Mouse (Mus musculus): ENCODE data around the gene Med24. TPM values are rescaled to one million over a fixed set of nuclear protein-coding genes. Genes with fewer than 3 reads are reported as not detected.

Gene Med24
- 100 to 1,000 TPM in 1 of 2 experiments, 10 to 100 TPM in 1; 96.3 to 114 TPM for total RNA-seq (2021)
- long read RNA-seq, experiment 1, transcript Med24-202 (27 exons, 3,133 nt) = major isoform, 15 of 69 reads
- long read RNA-seq, experiment 1, partial matches to known transcripts = 17 of 69 reads
- long read RNA-seq, experiment 1, other reads (novel, unspliced or antisense) = 33 of 69 reads
- long read RNA-seq, experiment 2, transcript Med24-201 (26 exons, 3,410 nt) = minor isoform, 6 of 72 reads
- long read RNA-seq, experiment 2, transcript Med24-202 (27 exons, 3,133 nt) = major isoform, 7 of 72 reads
- long read RNA-seq, experiment 2, partial matches to known transcripts = 20 of 72 reads
- long read RNA-seq, experiment 2, other reads (novel, unspliced or antisense) = 39 of 72 reads

- peak; percentile 91 to 97 for DNase-seq (ENCODE audit: low spot score in 2 of 2)
- intact Hi-C loops (cut with DNase I) = no loop called here
Measured at GRCm38 (mm10) chr11:98729119-98729588, at the start of gene Med24. Gene Med24 (minus strand): TSS chr11:98729435.

GRCm38 (mm10) chr11:98777888-98778287, 48.7 kb upstream of the Med24 start:
- intact Hi-C loops (cut with DNase I) = no loop called here
- DNase-seq (ENCODE audit: low spot score in 2 of 2) = no peak

GRCm38 (mm10) chr11:98776843-98777590, 47.8 kb upstream of the Med24 start:
- intact Hi-C loops (cut with DNase I) = no loop called here
- DNase-seq (ENCODE audit: low spot score in 2 of 2) = no peak

DNA sequence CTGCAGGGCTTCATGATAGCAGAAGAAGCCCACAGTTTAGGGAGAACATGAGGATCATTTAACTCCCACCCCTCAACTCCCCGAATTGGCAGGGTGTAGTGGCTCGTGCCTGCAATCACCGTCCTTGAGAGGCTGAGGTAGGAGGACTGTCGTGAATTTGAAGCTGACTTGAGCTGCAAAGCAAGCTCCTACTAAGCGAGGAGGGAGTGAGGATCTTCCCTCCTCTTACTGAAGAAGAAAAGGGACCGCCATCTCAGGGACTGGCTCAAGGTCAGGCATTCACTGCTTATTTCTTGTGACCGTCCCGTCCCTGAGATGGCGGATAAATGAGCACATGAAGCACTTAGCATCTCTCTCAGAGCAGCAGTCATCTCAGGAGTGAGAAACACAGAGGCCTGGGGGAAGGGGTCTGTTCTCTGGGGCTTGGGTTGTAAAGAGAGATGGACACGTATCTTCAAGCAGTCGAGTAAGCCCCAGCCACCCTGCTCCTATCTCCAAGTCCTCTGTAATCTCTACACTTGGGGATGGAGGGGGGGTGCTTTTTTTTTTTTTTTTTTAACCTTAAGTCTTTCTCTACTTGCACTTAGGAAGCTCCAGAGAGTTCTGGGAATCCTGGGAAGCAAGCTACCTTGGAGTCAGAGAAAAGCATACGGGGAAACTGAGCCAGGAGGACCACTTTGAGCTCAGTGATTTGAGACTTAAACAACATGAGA, 47.0 kb upstream of the Med24 start:
- intact Hi-C loops (cut with DNase I) = no loop called here
- DNase-seq (ENCODE audit: low spot score in 2 of 2) = no peak

GRCm38 (mm10) chr11:98775348-98776051, 46.3 kb upstream of the Med24 start:
- intact Hi-C loops (cut with DNase I) = no loop called here
- peak; percentile 100 for DNase-seq (ENCODE audit: low spot score in 2 of 2)

DNA sequence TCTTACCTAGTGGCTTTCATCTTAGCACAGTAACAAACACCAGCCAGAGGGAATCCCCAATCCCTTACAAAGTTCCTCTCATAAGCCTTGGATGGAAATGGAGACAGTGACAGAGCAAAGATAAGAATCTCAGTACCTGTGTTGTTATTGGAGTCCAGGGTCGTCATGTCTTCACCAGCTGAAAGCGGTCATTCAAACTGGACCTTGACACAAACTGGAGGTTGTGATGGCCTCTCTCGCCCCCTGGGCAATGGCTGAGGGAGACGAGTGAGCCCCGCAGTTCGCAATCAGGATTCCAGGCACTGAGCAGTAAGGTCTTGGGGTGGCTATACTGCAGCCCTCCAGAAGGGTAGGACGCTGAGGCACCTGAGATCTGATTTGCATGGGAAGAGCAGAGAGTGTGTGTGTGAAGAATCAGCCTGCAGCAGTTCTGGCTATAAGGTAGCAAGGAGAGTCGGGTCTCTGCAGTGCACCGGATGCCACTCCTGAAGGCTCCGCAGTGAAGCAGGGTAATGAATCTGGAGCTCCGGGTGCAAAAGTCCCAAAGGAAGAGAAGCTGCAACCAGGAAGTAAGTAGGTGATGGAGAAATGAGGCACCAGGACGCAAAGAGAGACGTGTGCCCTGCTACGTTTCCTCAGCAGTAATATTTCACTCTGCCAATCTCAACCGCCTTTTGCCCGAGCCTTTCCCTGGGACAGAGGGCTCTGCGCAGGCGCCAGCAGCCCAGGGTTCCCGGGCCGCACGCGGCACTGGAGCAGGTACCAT, 45.5 kb upstream of the Med24 start, which contains the start of gene Nr1d1:
Gene Nr1d1, minus strand, starts transcription at position 752 of the 766 bp plus-strand sequence.
- intact Hi-C loops (cut with DNase I) = no loop called here
- no peak for DNase-seq (ENCODE audit: low spot score in 2 of 2)

DNA sequence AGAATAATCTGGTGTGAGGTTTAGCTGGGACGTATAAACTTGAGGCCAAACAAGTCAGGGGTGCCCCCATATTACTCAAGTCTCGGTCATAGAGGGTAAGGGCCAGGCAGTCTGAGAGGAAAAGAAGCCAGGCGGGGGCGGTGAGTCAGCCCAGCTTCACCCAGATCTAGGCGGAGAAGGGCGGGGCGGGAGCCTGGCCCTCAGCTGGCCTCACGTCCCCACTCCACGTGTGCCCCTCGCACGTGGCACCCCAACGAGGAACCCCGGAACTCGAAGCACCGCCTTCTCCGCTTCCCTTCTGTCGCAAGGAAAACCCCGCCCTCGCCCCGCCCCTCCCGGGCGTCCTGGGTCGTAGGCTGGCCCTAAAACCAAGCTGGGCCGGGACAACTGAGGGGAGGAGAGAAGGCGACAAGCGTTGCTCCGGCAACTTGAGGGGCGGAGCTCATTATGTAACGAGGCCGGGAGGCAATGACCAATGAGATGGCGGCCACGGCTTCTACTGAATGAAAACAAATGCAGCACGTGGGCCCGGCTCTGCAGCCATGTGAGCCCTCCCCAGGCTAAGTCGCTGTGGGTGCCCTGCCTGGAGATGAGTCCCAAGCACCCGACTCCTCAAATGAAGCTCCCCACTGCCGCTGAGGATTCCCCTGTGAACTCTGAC, 44.5 kb upstream of the Med24 start:
- DNase-seq (ENCODE audit: low spot score in 2 of 2) = peak; percentile 99 to 100
- intact Hi-C loops (cut with DNase I) = loop anchor here (2.0 kb wide), 1 partner anchor 13 kb away; no protein-coding TSS in a partner anchor

DNA sequence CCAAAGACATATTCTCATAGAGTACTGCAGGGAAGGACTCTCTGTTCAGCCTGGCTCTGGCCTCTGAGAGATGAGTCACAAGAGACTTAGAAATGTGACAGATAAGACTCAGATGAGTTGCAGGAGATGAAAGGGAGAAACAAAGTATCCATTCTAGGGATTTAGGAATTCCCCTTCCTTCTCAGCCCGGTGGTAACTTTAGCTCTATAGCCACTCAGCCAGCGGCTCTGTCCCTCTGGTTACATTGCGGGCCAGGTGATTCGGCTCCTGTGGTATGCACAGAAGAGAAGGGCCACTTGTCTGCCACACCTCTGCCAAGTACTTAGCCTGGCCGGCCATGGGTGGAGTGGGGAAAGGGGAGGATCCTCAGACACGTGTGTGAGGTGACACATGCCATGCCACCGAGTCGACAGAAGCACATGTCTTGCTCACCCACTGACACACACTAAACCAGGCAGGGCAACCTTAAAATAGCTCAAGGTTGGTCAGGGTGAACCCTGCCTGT, 43.5 kb upstream of the Med24 start:
- DNase-seq (ENCODE audit: low spot score in 2 of 2) = no peak
- intact Hi-C loops (cut with DNase I) = loop anchor here (2.0 kb wide), 1 partner anchor 14 kb away; no protein-coding TSS in a partner anchor

GRCm38 (mm10) chr11:98771844-98772525, 42.8 kb upstream of the Med24 start:
- DNase-seq (ENCODE audit: low spot score in 2 of 2) = no peak
- intact Hi-C loops (cut with DNase I) = loop anchor here (2.0 kb wide), 1 partner anchor 15 kb away; no protein-coding TSS in a partner anchor

- intact Hi-C loops (cut with DNase I) = no loop called here
- DNase-seq (ENCODE audit: low spot score in 2 of 2) = no peak
Measured at GRCm38 (mm10) chr11:98771131-98771530, 41.9 kb upstream of the Med24 start.

GRCm38 (mm10) chr11:98770096-98770975, 41.1 kb upstream of the Med24 start:
- intact Hi-C loops (cut with DNase I) = no loop called here
- peak in 1 of 2 experiments; percentile 79 for DNase-seq (ENCODE audit: low spot score in 2 of 2)

- no peak for DNase-seq (ENCODE audit: low spot score in 2 of 2)
- intact Hi-C loops (cut with DNase I) = no loop called here
Measured at GRCm38 (mm10) chr11:98769007-98769954, 40.0 kb upstream of the Med24 start.

GRCm38 (mm10) chr11:98768127-98769006, 39.1 kb upstream of the Med24 start:
- no peak for DNase-seq (ENCODE audit: low spot score in 2 of 2)
- intact Hi-C loops (cut with DNase I) = no loop called here

GRCm38 (mm10) chr11:98767713-98768112, 38.5 kb upstream of the Med24 start:
- no peak for DNase-seq (ENCODE audit: low spot score in 2 of 2)
- intact Hi-C loops (cut with DNase I) = no loop called here
